Mouse (Mus musculus) CH12.LX (cell line): ENCODE measurements at regions not wholly inside any gene's neighbourhood (a gene's known extent, or its start where the extent isn't known, plus 50 kb on each side); places are given as distances from the start of the nearest gene placed in this dataset.

Source experiments
- DNase-seq: peaks from one replicate; pipeline ENCODE4 v3.0.0-alpha.2; 2013; ENCODE audit errors: extremely low read depth
- H3K27ac ChIP-seq: 2 replicates; pipeline ENCODE4 v1.5.1; 2012; ENCODE audit warnings: low read depth, mild to moderate bottlenecking, control low read depth, moderate library complexity; ENCODE audit not compliant: insufficient read depth
- H3K27me3 ChIP-seq: replicated peaks from 2 replicates; pipeline ENCODE3; 2012; ENCODE audit warnings: inconsistent platforms
- H3K36me3 ChIP-seq, 2 experiments: replicated peaks in 1 of 2; 2 replicates each; pipeline versions ENCODE3 to v1.6.1; 2012; ENCODE audit warnings: inconsistent platforms in 1 of 2, low read length in 1 of 2, mild to moderate bottlenecking in 1 of 2, mixed read lengths in 1 of 2, moderate library complexity in 1 of 2; ENCODE audit not compliant: control insufficient read depth in 1 of 2, insufficient read depth in 1 of 2
- H3K4me1 ChIP-seq, 2 experiments: 2 replicates each; pipeline ENCODE4 v1.6.1; 2012; ENCODE audit warnings: inconsistent platforms in 1 of 2, moderate library complexity in 1 of 2; ENCODE audit not compliant: insufficient read depth in 2 of 2, control insufficient read depth in 1 of 2
- H3K4me2 ChIP-seq: 2 replicates; pipeline ENCODE4 v1.6.1; 2012; ENCODE audit warnings: low read depth, mild to moderate bottlenecking, control low read depth; ENCODE audit not compliant: poor library complexity, insufficient read depth, severe bottlenecking
- H3K4me3 ChIP-seq, 3 experiments: fragments of 150-350 bp in 1 of 3; sonication (generic) in 1 of 3; replicated peaks in 1 of 3; 2 replicates each; pipeline versions ENCODE3 to v1.5.1; 2011 to 2012; ENCODE audit warnings: low read depth in 2 of 3, low read length in 2 of 3, mild to moderate bottlenecking in 2 of 3, moderate library complexity in 2 of 3, control low read depth in 1 of 3, improper control_type of control experiment in 1 of 3, inconsistent platforms in 1 of 3, mixed read lengths in 1 of 3; ENCODE audit not compliant: poor library complexity in 1 of 3
- H3K79me2 ChIP-seq: replicated peaks from 2 replicates; pipeline ENCODE4 v1.6.1; 2012; ENCODE audit warnings: mild to moderate bottlenecking, moderate library complexity; ENCODE audit not compliant: control insufficient read depth, poor library complexity, insufficient read depth, severe bottlenecking; ENCODE audit errors: extremely low read depth
- H3K9ac ChIP-seq: 2 replicates; pipeline ENCODE4 v1.6.1; 2012; ENCODE audit warnings: low read depth, mild to moderate bottlenecking, control low read depth, moderate library complexity; ENCODE audit not compliant: insufficient read depth
- H3K9me3 ChIP-seq: replicated peaks from 2 replicates; pipeline ENCODE3; 2012; ENCODE audit warnings: low read length, inconsistent platforms, mixed read lengths
- BHLHE40 ChIP-seq: IDR thresholded peaks from 2 replicates; pipeline ENCODE4 v1.6.1; 2011; ENCODE audit warnings: mild to moderate bottlenecking, low read depth, low read length, improper control_type of control experiment
- E2F4 ChIP-seq: IDR thresholded peaks from 2 replicates; pipeline ENCODE4 v1.6.1; 2011; ENCODE audit warnings: low read depth, low read length, improper control_type of control experiment; ENCODE audit not compliant: insufficient replicate concordance
- ELF1 ChIP-seq: IDR thresholded peaks from 2 replicates; pipeline ENCODE4 v1.6.1; 2014; ENCODE audit warnings: low read depth, mild to moderate bottlenecking, inconsistent platforms, low read length, improper control_type of control experiment
- EP300 ChIP-seq: IDR thresholded peaks from 2 replicates; pipeline ENCODE4 v1.6.1; 2011; ENCODE audit warnings: low read length, improper control_type of control experiment
- GABPA ChIP-seq: IDR thresholded peaks from 2 replicates; pipeline ENCODE4 v1.6.1; 2012; ENCODE audit warnings: low read depth, low read length, improper control_type of control experiment, inconsistent platforms; ENCODE audit not compliant: insufficient replicate concordance
- HCFC1 ChIP-seq: IDR thresholded peaks from 2 replicates; pipeline ENCODE4 v1.6.1; 2012; ENCODE audit warnings: low read depth, mild to moderate bottlenecking, inconsistent platforms, low read length, improper control_type of control experiment
- MAFK ChIP-seq: IDR thresholded peaks from 2 replicates; pipeline ENCODE4 v1.6.1; 2011; ENCODE audit warnings: low read length, improper control_type of control experiment; ENCODE audit not compliant: insufficient replicate concordance
- MAX ChIP-seq: IDR thresholded peaks from 2 replicates; pipeline ENCODE4 v1.6.1; 2011; ENCODE audit warnings: low read length, improper control_type of control experiment
- MAZ ChIP-seq: IDR thresholded peaks from 2 replicates; pipeline ENCODE4 v1.6.1; 2012; ENCODE audit warnings: low read depth, mild to moderate bottlenecking, inconsistent platforms, low read length, improper control_type of control experiment, moderate library complexity
- MEF2A ChIP-seq: IDR thresholded peaks from 2 replicates; pipeline ENCODE4 v1.6.1; 2014; ENCODE audit warnings: low read depth, mild to moderate bottlenecking, inconsistent platforms, low read length, improper control_type of control experiment, borderline replicate concordance
- POLR2A ChIP-seq: IDR thresholded peaks from 2 replicates; pipeline ENCODE4 v1.6.1; 2011; ENCODE audit warnings: low read depth, mild to moderate bottlenecking, improper control_type of control experiment, low read length
- RCOR1 ChIP-seq: conservative IDR thresholded peaks from 2 replicates; pipeline ENCODE4 v1.6.1; 2012; ENCODE audit warnings: low read depth, mild to moderate bottlenecking, inconsistent platforms, low read length, improper control_type of control experiment
- SMC3 ChIP-seq: IDR thresholded peaks from 2 replicates; pipeline ENCODE4 v1.6.1; 2011; ENCODE audit warnings: low read depth, low read length, improper control_type of control experiment
- TCF12 ChIP-seq: IDR thresholded peaks from 2 replicates; pipeline ENCODE4 v1.6.1; 2014; ENCODE audit warnings: low read depth, mild to moderate bottlenecking, inconsistent platforms, low read length, improper control_type of control experiment
- UBTF ChIP-seq: IDR thresholded peaks from 2 replicates; pipeline ENCODE4 v1.6.1; 2012; ENCODE audit warnings: low read depth, mild to moderate bottlenecking, inconsistent platforms, low read length, improper control_type of control experiment, moderate library complexity
- USF2 ChIP-seq: conservative IDR thresholded peaks from 2 replicates; pipeline ENCODE4 v1.6.1; 2011; ENCODE audit warnings: low read depth, low read length, improper control_type of control experiment
- ZNF384 ChIP-seq: IDR thresholded peaks from 2 replicates; pipeline ENCODE4 v1.6.1; 2012; ENCODE audit warnings: low read depth, low read length, improper control_type of control experiment, inconsistent platforms
- dilution Hi-C: fragments of 300-500 bp; cut with MboI; formaldehyde crosslinking; loops from 2 replicates; pipeline ENCODE4 v1.14.3; 2020; ENCODE audit warnings: low sequenced_read_pairs; ENCODE audit not compliant: extremely low pct_unique_long_range_greater_than_20kb, extremely low pct_ligation_motif_present
- in situ Hi-C: fragments of 300-500 bp; cut with MboI; formaldehyde crosslinking; loops from 3 replicates; pipeline ENCODE4 v1.14.3; 2019; ENCODE audit warnings: low sequenced_read_pairs, low pct_ligation_motif_present, low pct_unique_long_range_greater_than_20kb, mixed read lengths

DNA sequence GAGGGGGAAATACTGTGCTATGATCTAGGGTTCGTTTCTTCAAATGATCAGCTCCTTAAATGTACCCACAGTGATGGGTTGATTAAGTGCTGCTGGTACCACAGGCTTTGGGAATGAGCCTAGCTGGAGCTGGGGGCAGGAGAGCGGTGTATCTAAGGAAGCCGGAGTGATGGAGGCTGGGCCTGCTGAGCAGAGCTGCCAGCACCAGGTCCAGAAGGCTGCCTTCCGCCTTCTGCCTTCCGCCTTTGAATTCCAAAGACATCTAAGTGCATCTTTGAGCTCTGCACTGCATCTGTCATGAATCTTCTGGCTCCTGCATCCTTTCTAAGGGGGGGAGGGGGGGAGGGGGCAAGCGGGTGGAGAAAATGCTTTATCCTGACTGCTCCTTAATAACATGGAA, 176.9 kb downstream of the Abhd5 start:
- no peak overlapping the region for H3K4me2 ChIP-seq
- peaks cover 61% of the 10 kb centered on the region for H3K27me3 ChIP-seq
- H3K9me3 ChIP-seq: no peaks in the 10 kb centered on the region
- TF ChIP-seq ELF1: no peak
- TF ChIP-seq POLR2A: no peak
- TF ChIP-seq TCF12: no peak
- no peak for TF ChIP-seq USF2
- TF ChIP-seq RCOR1: no peak
- TF ChIP-seq HCFC1: no peak
- no peak for TF ChIP-seq GABPA
- no peak for TF ChIP-seq SMC3
- no peak for TF ChIP-seq E2F4
- TF ChIP-seq ZNF384: no peak
- no peak for TF ChIP-seq MEF2A
- no peaks in the 10 kb centered on the region for H3K79me2 ChIP-seq
- no peak overlapping the region for H3K4me3 ChIP-seq
- in situ Hi-C loops (no loop called here), dilution Hi-C loops (no loop called here)
- no peak for DNase-seq
- no peaks in the 10 kb centered on the region for H3K4me1 ChIP-seq
- H3K9ac ChIP-seq: no peak overlapping the region
- H3K36me3 ChIP-seq: no peaks in the 10 kb centered on the region
- H3K27ac ChIP-seq: no peak overlapping the region

- in situ Hi-C loops: no loop called here
- no peak for DNase-seq
- TF ChIP-seq MEF2A (no peak), MAFK (no peak), ZNF384 (no peak), RCOR1 (no peak), UBTF (no peak), TCF12 (no peak), ELF1 (no peak), MAX (no peak), BHLHE40 (no peak), EP300 (no peak), HCFC1 (no peak), SMC3 (no peak), MAZ (no peak)
- TF ChIP-seq, all 38 proteins: peak for 0
- H3K79me2 ChIP-seq: no peaks in the 10 kb centered on the region
- no peak overlapping the region for H3K9ac ChIP-seq
- H3K27me3 ChIP-seq: peaks cover 56% of the 10 kb centered on the region
- dilution Hi-C loops: no loop called here
- H3K4me3 ChIP-seq: no peak overlapping the region
- no peaks in the 10 kb centered on the region for H3K4me1 ChIP-seq
- H3K36me3 ChIP-seq: no peaks in the 10 kb centered on the region
- no peaks in the 10 kb centered on the region for H3K9me3 ChIP-seq
- H3K27ac ChIP-seq: no peak overlapping the region
- no peak overlapping the region for H3K4me2 ChIP-seq
Observed at GRCm38 (mm10) chr9:122529721-122530120, 178.3 kb downstream of the Abhd5 start.
